Mouse (Mus musculus) T-cell, adult 2 months (primary cell): ENCODE data around the gene Sgcb.

Experiments used
- DNase-seq: peaks from one replicate; pipeline ENCODE4 v3.0.0; 2022; ENCODE audit warnings: low spot score

The Sgcb gene

GRCm38 (mm10) chr5:73647261-73647900, at the start of gene Sgcb:
TSS of gene Sgcb (minus strand) at chr5:73647790.
- DNase-seq = peak; percentile 80

- no peak for DNase-seq
Observed at GRCm38 (mm10) chr5:73694254-73695015, 46.8 kb upstream of the Sgcb start.

GRCm38 (mm10) chr5:73693778-73694177, 46.2 kb upstream of the Sgcb start:
- no peak for DNase-seq

GRCm38 (mm10) chr5:73691723-73692520, 44.3 kb upstream of the Sgcb start:
- DNase-seq = no peak

DNA sequence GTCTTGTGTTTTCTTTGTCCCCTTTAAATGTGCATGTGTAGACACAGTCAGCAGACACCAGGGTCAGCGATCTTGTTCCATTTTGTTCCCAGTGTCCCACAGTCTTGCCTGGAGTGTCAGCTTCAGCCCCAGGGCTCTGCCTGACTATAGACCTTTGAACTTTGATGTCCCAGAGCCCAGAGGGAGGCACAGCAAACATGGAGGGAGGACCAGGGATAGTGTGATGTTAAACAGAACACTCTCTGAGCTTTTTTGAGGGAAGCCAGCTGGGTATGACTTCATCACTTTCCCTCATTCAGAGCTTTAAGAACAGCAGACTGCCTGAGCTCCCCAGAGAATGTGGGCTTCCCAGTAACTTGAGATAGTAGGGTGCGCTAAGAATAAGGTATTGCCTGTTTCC, 42.6 kb upstream of the Sgcb start:
- no peak for DNase-seq

DNA sequence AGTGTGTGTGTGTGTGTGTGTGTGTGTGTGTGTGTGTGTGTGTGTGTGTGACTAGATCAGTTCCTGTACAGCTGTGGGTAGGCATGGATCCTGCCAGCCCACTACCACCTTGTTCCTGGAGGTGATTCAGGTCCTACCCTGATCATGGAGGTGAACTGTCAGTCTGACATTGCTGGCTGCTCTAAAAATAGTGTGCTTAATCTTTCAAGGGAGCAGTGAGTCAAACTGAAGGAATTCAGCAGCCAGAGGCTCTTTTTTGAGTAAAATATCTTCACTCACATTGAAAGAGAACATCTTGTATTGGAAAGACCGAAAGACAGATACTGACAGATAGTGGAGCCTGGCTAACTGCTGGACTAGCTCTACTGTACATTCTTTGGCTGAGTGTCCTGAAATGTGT, 41.0 kb upstream of the Sgcb start:
- DNase-seq = no peak

DNA sequence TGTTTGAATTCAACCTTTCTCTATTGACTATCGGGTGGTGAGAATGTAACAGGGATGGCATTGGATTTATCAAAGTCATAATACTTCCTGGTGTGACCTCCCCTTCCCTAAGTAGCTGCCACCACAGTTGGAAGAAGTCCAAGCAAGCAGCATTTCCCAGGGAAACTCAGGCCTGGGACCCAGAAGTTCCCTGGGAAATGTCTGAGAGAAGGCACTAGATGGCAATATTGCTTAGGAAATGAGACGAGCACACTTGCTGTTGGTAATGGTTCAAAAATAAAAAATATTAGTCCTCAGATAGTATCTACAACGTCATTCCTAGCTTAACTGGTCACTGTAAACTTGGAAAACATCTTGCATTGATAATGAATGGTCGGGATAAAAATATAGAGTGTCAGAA, 38.6 kb upstream of the Sgcb start:
- no peak for DNase-seq

GRCm38 (mm10) chr5:73683706-73684409, 36.3 kb upstream of the Sgcb start:
- no peak for DNase-seq

GRCm38 (mm10) chr5:73683221-73683620, 35.6 kb upstream of the Sgcb start:
- no peak for DNase-seq

GRCm38 (mm10) chr5:73676626-73677025, 29.0 kb upstream of the Sgcb start:
- no peak for DNase-seq

- no peak for DNase-seq
Observed at GRCm38 (mm10) chr5:73675604-73676003, 28.0 kb upstream of the Sgcb start.

DNA sequence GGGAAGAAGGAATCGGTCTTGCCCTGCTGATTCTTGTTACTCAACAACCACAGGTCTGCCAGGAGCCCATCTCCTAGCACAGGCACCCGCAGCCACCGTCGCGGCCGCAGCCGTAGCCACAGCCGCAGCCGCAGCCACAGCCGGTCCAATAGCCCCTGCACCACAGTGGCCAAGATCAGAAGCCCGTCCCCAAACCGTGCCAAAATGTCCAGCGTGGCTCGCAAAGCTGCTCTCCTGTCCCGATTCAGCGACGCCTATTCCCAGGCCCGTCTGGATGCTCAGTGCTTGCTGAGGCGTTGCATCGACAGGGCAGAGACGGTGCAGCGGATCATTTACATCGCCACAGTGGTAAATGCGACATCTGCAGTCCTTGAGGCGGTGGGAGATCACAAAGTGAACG, 21.8 kb upstream of the Sgcb start:
- no peak for DNase-seq

GRCm38 (mm10) chr5:73667877-73668276, 20.3 kb upstream of the Sgcb start:
- no peak for DNase-seq

- no peak for DNase-seq
Observed at GRCm38 (mm10) chr5:73666695-73667094, 19.1 kb upstream of the Sgcb start.

DNA sequence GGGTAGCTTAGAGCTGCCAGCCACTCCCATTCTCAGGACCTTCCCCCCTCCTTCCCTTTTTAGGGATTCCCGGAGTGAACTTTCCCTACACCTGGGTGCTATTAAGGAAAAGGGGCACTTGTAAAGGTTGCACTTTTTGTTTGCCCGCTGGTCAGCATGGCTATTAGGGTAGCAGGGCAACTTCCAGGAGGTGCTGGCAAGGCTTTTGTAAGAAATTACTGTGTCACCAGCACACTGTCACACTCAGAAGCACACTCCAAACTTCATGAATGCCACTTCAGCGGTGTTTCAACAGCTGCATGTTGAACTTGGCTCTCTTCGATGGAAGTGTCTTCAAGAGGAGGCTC, 4.2 kb upstream of the Sgcb start:
- no peak for DNase-seq

DNA sequence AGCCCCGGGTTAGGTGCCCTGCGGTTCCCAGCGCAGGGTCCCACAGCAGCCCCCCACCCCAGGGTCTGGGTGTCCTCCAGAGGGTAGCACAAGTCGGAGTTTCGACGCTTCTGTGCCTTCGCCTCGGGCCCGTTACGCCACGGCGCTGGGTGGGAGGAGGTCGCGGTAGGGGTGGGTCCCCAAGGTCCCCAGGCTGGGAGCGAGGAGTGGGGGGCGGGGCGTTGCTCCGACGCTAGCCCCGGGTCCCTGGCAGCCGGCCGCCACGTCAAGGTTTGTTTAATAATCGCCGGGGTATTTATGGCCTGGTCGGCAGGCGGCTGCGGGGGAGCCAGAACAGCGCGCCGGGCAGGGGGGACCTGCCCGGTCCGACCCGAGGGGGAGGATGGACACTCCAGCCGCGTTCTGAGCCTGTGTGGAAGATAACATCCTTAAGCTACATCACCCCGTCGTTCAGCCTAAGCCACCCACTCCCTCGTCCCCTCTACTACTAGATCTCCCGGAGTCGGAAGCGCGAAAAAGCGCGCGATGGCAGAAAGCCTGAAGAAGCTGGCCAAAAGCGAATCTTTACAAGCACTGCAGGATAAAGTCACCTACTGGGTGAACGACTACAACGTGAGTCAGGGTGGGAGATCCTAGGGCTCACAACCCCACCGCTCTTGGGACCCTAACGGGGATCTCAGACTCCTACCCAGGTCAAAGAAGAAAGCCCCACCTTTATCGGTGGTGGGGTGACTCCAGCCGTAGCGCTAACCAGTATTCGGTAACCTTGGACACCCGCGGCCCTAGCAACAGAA, 3.7 kb upstream of the Sgcb start, which contains the start of gene Spata18:
Gene Spata18, plus strand, starts transcription at position 319 of the 794 bp plus-strand sequence.
- DNase-seq = no peak

GRCm38 (mm10) chr5:73650365-73650964, 2.9 kb upstream of the Sgcb start:
- peak; percentile 17 for DNase-seq

- peak; percentile 29 for DNase-seq
Observed at GRCm38 (mm10) chr5:73642091-73642490, 5.5 kb downstream of the Sgcb start.

GRCm38 (mm10) chr5:73641058-73641457, 6.5 kb downstream of the Sgcb start:
- DNase-seq = no peak

DNA sequence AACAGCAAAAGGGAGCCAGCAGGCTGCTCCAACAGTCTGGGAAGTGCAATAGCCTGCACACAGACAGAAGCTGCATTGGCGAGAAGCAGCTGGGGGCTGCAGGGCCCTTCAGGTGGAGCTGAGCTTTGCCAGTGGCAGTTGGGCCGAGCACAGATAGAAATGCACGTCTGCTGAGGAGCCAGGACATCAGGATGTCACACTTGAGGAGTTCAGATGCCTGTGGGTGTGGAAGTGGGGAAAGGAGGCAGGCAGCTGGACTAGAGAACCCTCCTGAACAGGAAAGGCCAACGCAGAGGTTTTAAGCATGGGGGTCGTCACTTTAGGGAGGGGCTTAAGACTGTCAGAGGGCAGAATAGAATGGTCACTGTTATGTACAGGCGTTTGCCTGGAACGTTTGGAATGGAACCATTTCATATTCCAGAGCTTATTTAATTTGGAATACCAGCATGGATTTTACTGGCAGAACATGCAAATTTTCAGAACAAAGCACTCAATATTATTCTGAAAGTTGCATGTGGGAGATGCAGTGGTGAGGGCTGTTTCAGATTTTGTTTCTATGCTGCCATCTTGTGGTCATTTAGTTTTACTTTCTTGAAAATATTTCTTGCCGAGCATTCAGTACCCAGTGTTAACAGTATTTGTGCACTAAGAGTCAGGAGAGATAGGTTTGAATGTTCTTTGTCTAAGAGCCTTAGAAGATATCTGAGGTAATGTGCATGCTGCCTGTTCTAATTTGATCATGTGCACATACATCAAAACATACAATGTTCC, 10.1 kb downstream of the Sgcb start:
- no peak for DNase-seq
